Mouse (Mus musculus) cerebellum, postnatal 14 days (tissue): ENCODE measurements around the gene Podxl.
"Not testable (repeated sequence)": the region's sequence is repeated elsewhere in the genome, so short reads cannot be mapped to it uniquely, and the experiment has no call there.

Experiments
- DNase-seq, 2 experiments: peaks; one replicate each; pipeline ENCODE4 v3.0.0; 2021; ENCODE audit warnings: mixed read lengths in 2 of 2

The Podxl gene

GRCm38 (mm10) chr6:31567200-31567599 lies 3.4 kb upstream of the Podxl start:
- DNase-seq: no peak

- DNase-seq: peak; percentile 9 to 16
These were observed 1.2 kb upstream of the Podxl start for GRCm38 (mm10) chr6:31564901-31565391.

- DNase-seq: no peak
These were observed 376 bp upstream of the Podxl start for GRCm38 (mm10) chr6:31564182-31564531.

- peak in 1 of 2 experiments; percentile 4 for DNase-seq
These were observed 1.3 kb downstream of the Podxl start for GRCm38 (mm10) chr6:31562371-31563080.

- DNase-seq: not testable (repeated sequence)
These were observed 1.8 kb downstream of the Podxl start for GRCm38 (mm10) chr6:31561948-31562347.

GRCm38 (mm10) chr6:31560138-31560959 lies 3.4 kb downstream of the Podxl start:
- DNase-seq: no peak

GRCm38 (mm10) chr6:31556460-31557100 lies 7.2 kb downstream of the Podxl start:
- DNase-seq: no peak

GRCm38 (mm10) chr6:31550876-31551532 lies 12.8 kb downstream of the Podxl start:
- no peak for DNase-seq

GRCm38 (mm10) chr6:31549361-31550051 lies 14.3 kb downstream of the Podxl start:
- peak; percentile 42 to 60 for DNase-seq

- DNase-seq: no peak
These were observed 19.5 kb downstream of the Podxl start for GRCm38 (mm10) chr6:31544318-31544717.

- no peak for DNase-seq
These were observed 23.8 kb downstream of the Podxl start for GRCm38 (mm10) chr6:31540018-31540417.

GRCm38 (mm10) chr6:31538112-31538511 lies 25.7 kb downstream of the Podxl start:
- DNase-seq: no peak

GRCm38 (mm10) chr6:31537193-31537592 lies 26.6 kb downstream of the Podxl start:
- no peak for DNase-seq

GRCm38 (mm10) chr6:31534705-31535104 lies 29.1 kb downstream of the Podxl start:
- no peak for DNase-seq

GRCm38 (mm10) chr6:31531880-31532279 lies 31.9 kb downstream of the Podxl start:
- no peak for DNase-seq

- peak in 1 of 2 experiments; percentile 15 for DNase-seq
These were observed 35.4 kb downstream of the Podxl start for GRCm38 (mm10) chr6:31528339-31528738.

GRCm38 (mm10) chr6:31527897-31528296 lies 35.9 kb downstream of the Podxl start:
- peak; percentile 44 to 72 for DNase-seq

GRCm38 (mm10) chr6:31526929-31527328 lies 36.9 kb downstream of the Podxl start:
- DNase-seq: no peak

- peak; percentile 75 to 82 for DNase-seq
These were observed 38.4 kb downstream of the Podxl start for GRCm38 (mm10) chr6:31525231-31525900.

GRCm38 (mm10) chr6:31524647-31525046 lies 39.1 kb downstream of the Podxl start:
- DNase-seq: no peak

- no peak for DNase-seq
These were observed 39.7 kb downstream of the Podxl start for GRCm38 (mm10) chr6:31524121-31524520.

GRCm38 (mm10) chr6:31523657-31524056 lies 40.1 kb downstream of the Podxl start:
- DNase-seq: no peak
